Mouse (Mus musculus): Measurements from ENCODE around the gene Scg2. TPM values are rescaled to one million over a fixed set of nuclear protein-coding genes. Genes with fewer than 3 reads are reported as not detected.

The Scg2 gene
- polyA plus RNA-seq, 1 experiment from 2014 or later, result 17.4 TPM

- Histone ChIP-seq H3K4me2 (replicated peaks; ENCODE audit: low read depth) (no peak overlapping the region), H3K36me3 (ENCODE audit: control insufficient read depth, insufficient read depth) (no peaks in the 10 kb centered on the region), H3K27me3 (replicated peaks; ENCODE audit: control insufficient read depth, insufficient read depth, low read length) (no peaks in the 10 kb centered on the region), H3K4me1 (replicated peaks; ENCODE audit: control insufficient read depth, insufficient read depth, low read length) (no peaks in the 10 kb centered on the region), H3K4me3 (ENCODE audit: low read depth, low read length) (no peak overlapping the region), H3K27ac (ENCODE audit: low read depth, low read length) (no peak overlapping the region), H3K9me3 (ENCODE audit: control insufficient read depth) (no peaks in the 10 kb centered on the region), H3K9ac (ENCODE audit: low read depth, low read length) (no peak overlapping the region)
- ATAC-seq, result no peak
- no peak for TF ChIP-seq CTCF (IDR thresholded peaks at IDR 0.05; ENCODE audit: low read depth)
- 60% methylated on average over 5 of the region's 5 CpGs for WGBS
These were observed 10.9 kb downstream of the Scg2 start for GRCm38 (mm10) chr1:79429058-79429457.

- no peak for ATAC-seq
These were observed 24.4 kb downstream of the Scg2 start for GRCm38 (mm10) chr1:79415496-79415895.

DNA sequence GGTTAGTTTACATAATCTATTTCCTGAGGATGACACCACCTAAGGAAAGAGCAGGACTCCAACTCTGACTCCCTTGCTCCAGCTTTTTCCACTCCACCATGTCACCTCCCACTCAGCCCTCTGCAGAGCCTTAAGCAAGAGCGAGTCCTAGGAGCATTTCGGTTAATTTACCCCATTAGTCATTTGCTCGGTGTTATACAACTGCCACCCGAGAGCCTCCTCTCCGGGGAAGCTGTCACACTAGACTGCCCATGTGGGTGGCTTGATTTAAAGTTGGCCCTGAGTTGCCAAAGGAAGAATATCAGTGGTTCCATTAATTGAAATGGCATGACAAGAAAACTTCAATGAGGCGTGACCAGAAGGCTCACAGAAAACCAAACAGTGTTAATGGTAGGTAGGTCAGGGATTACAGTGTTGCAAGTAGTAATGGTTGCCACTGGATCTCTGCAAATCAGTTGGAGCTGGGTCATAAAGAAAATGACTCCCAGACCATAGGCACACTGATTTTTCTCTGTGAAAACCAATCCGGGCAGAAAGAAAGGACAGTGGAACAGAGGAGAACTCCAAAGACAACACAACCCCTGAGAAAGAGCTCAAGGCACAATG lies 33.5 kb downstream of the Scg2 start:
- TF ChIP-seq CTCF (IDR thresholded peaks at IDR 0.05; ENCODE audit: low read depth), result no peak
- 85% methylated on average over 7 of the region's 7 CpGs for WGBS
- no peak overlapping the region for H3K4me3 ChIP-seq (ENCODE audit: low read depth, low read length)
- no peak overlapping the region for H3K27ac ChIP-seq (ENCODE audit: low read depth, low read length)
- no peaks in the 10 kb centered on the region for H3K4me1 ChIP-seq (replicated peaks; ENCODE audit: control insufficient read depth, insufficient read depth, low read length)
- H3K9ac ChIP-seq (ENCODE audit: low read depth, low read length), result no peak overlapping the region
- no peaks in the 10 kb centered on the region for H3K9me3 ChIP-seq (ENCODE audit: control insufficient read depth)
- H3K27me3 ChIP-seq (replicated peaks; ENCODE audit: control insufficient read depth, insufficient read depth, low read length), result no peaks in the 10 kb centered on the region
- H3K36me3 ChIP-seq (ENCODE audit: control insufficient read depth, insufficient read depth), result no peaks in the 10 kb centered on the region
- no peak for ATAC-seq
- no peak overlapping the region for H3K4me2 ChIP-seq (replicated peaks; ENCODE audit: low read depth)

More at GRCm38 (mm10) chr1:79415496-79415895, 24.4 kb downstream of the Scg2 start:
- no peak overlapping the region for H3K27ac ChIP-seq (ENCODE audit: low read depth, low read length)
- H3K4me3 ChIP-seq (ENCODE audit: low read depth, low read length), result no peak overlapping the region
- TF ChIP-seq CTCF (IDR thresholded peaks at IDR 0.05; ENCODE audit: low read depth), result no peak
- no peaks in the 10 kb centered on the region for H3K27me3 ChIP-seq (replicated peaks; ENCODE audit: control insufficient read depth, insufficient read depth, low read length)
- no peaks in the 10 kb centered on the region for H3K36me3 ChIP-seq (ENCODE audit: control insufficient read depth, insufficient read depth)
- H3K4me2 ChIP-seq (replicated peaks; ENCODE audit: low read depth), result no peak overlapping the region
- H3K4me1 ChIP-seq (replicated peaks; ENCODE audit: control insufficient read depth, insufficient read depth, low read length), result no peaks in the 10 kb centered on the region
- H3K9ac ChIP-seq (ENCODE audit: low read depth, low read length), result no peak overlapping the region
- no peaks in the 10 kb centered on the region for H3K9me3 ChIP-seq (ENCODE audit: control insufficient read depth)

DNA sequence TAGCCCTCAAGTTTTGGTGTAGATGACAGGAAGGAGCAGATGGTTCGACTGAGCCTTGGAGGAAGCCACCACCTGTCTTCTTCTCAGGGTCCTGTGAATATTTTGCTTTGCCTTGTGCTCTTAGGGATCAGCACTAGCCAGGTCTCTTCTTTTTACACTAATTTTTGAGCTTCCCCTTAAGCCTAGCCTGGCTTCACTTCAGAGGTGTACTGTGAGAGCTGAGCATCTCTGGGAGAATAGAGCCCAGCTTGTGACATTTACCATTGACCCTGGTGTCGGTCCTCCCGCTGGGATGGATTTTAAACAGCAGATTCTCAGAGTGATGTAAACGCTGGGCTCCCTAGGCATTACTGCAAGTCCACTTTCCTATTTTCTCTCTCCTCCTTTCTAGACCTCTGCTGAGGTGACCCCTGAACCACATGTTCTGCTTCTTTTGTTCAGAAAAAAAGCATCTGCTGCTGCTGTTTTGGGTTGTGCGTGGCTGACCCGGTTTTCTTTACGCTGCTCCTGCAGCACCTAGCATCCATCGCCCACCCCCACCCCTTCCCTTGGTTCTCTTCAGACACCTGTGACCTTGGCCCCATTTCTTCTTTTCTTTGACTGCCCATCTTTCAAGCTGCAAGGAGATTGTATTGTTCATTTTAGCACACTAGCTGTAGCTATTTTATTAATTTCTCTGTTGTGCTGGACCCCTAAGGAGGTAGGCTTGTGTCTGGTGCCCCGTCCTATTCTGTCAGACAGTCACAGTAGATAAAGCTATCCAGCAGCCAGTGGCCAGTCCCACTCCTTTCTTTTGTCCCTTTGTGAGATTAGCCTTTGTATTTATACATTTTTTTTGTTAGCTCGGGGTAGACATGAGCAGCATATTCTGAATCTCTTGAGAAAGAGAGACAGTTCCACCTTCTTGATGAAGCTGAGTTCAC lies 38.6 kb downstream of the Scg2 start:
- Histone ChIP-seq H3K36me3 (ENCODE audit: control insufficient read depth, insufficient read depth) (no peaks in the 10 kb centered on the region), H3K4me1 (replicated peaks; ENCODE audit: control insufficient read depth, insufficient read depth, low read length) (no peaks in the 10 kb centered on the region), H3K27ac (ENCODE audit: low read depth, low read length) (no peak overlapping the region), H3K9ac (ENCODE audit: low read depth, low read length) (no peak overlapping the region), H3K27me3 (replicated peaks; ENCODE audit: control insufficient read depth, insufficient read depth, low read length) (no peaks in the 10 kb centered on the region), H3K4me3 (ENCODE audit: low read depth, low read length) (no peak overlapping the region), H3K9me3 (ENCODE audit: control insufficient read depth) (no peaks in the 10 kb centered on the region), H3K4me2 (replicated peaks; ENCODE audit: low read depth) (no peak overlapping the region)
- no peak for ATAC-seq
- WGBS, result 73% methylated on average over 10 of the region's 10 CpGs
- no peak for TF ChIP-seq CTCF (IDR thresholded peaks at IDR 0.05; ENCODE audit: low read depth)

DNA sequence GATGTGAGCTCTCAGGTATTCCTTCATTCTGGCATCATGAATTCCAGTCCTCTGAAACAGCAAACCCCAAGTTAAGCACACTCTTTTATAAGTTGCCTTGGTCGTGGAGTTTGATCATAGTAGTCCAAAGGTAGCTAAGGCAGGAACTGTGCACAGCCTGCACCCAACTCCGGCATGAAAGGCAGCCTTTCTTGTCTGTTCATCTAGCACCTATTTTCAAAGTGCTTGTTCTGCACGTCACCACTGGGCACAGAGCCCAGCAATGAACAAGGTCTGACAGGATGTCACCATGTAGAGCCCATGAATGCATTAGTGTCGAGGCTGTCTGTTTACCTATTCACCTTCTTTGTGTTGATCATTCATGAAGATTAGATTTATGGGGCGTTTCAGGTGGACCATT lies 39.6 kb downstream of the Scg2 start:
- no peak for TF ChIP-seq CTCF (IDR thresholded peaks at IDR 0.05; ENCODE audit: low read depth)
- no peaks in the 10 kb centered on the region for H3K27me3 ChIP-seq (replicated peaks; ENCODE audit: control insufficient read depth, insufficient read depth, low read length)
- no peak overlapping the region for H3K27ac ChIP-seq (ENCODE audit: low read depth, low read length)
- no peak overlapping the region for H3K9ac ChIP-seq (ENCODE audit: low read depth, low read length)
- 62% methylated on average over 5 of the region's 5 CpGs for whole genome bisulfite sequencing
- no peaks in the 10 kb centered on the region for H3K4me1 ChIP-seq (replicated peaks; ENCODE audit: control insufficient read depth, insufficient read depth, low read length)
- H3K36me3 ChIP-seq (ENCODE audit: control insufficient read depth, insufficient read depth), result no peaks in the 10 kb centered on the region
- no peaks in the 10 kb centered on the region for H3K9me3 ChIP-seq (ENCODE audit: control insufficient read depth)
- no peak for ATAC-seq
- H3K4me2 ChIP-seq (replicated peaks; ENCODE audit: low read depth), result no peak overlapping the region
- H3K4me3 ChIP-seq (ENCODE audit: low read depth, low read length), result no peak overlapping the region

Other genes starting within 250 kb of the Scg2 start
- gene Ap1s3, start 231.9 kb upstream of the Scg2 start, polyA plus RNA-seq (2015; fragmentation: Nextera tagmentation; extraction: Ambion mirVana), result 2.2 and 2.5 TPM in 2 replicates

Data from intestine, postnatal 0 days (tissue).